ENCODE assay signal across 31 mouse cellular contexts in the genomic region with DNA sequence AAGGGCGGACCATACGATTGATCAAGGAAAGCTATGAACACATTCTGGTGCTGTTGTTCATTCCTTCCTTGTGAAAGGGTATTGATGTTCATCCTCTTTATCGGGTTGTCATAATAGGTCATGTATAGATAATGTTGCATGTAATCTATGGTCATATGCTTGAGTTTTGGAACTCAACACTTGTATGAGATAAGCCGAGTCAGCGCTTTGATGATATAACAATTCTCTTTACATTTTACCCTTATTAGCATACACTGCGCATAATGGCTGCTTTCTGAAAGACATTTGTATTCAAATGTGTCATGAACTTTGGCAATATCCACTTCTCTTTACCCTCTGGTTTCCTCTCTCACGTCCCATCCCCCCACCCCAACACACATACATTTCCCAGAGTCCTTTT.
"Had no signal": no experiment of that assay in that cellular context is flagged by ENCODE, and none has a peak within 500 bp of the region (broad histone marks: within the 10 kb centered on the region; RNA-seq: fewer than 3 reads in every experiment).

No protein-coding gene starts in this region.

- H3K4me3 ChIP-seq: heart, embryonic 12.5 days; heart, embryonic 13.5 days; heart, embryonic 15.5 days; hindbrain, embryonic 10.5 days; hindbrain, embryonic 12.5 days; hindbrain, embryonic 13.5 days; hindbrain, embryonic 15.5 days; intestine, embryonic 15.5 days; kidney, embryonic 15.5 days; layer of hippocampus, adult 2 months; left cerebral cortex, adult 2 months had no signal

- DNase-seq: heart, postnatal 10 days; heart, postnatal 14 days; heart, postnatal 36 days; heart, postnatal 4 days; kidney, adult 11 months; kidney, adult 18-20 months; kidney, adult 2 months; kidney, adult 8-10 months; kidney, adult 9 months; kidney, postnatal 10 days; kidney, postnatal 14 days; kidney, postnatal 25 days; kidney, postnatal 36 days; kidney, postnatal 4 days; layer of hippocampus, adult 9-11 months; layer of hippocampus, postnatal 36 days had no signal

- H3K4me2 ChIP-seq: heart, embryonic 11.5 days; heart, embryonic 12.5 days; heart, embryonic 13.5 days; heart, embryonic 15.5 days; hindbrain, embryonic 12.5 days; hindbrain, embryonic 13.5 days; hindbrain, embryonic 14.5 days; hindbrain, embryonic 15.5 days; intestine, embryonic 15.5 days; kidney, embryonic 15.5 days had no signal

- H3K9me3 ChIP-seq: heart, embryonic 12.5 days; heart, embryonic 13.5 days; heart, embryonic 15.5 days; hindbrain, embryonic 10.5 days; hindbrain, embryonic 12.5 days; hindbrain, embryonic 15.5 days; intestine, embryonic 15.5 days; kidney, embryonic 15.5 days had no signal

- H3K27me3 ChIP-seq: heart, embryonic 12.5 days; heart, embryonic 13.5 days; heart, embryonic 15.5 days; hindbrain, embryonic 12.5 days; hindbrain, embryonic 13.5 days; hindbrain, embryonic 15.5 days; intestine, embryonic 15.5 days; kidney, embryonic 15.5 days had no signal

- H3K9ac ChIP-seq: heart, embryonic 12.5 days; heart, embryonic 13.5 days; heart, embryonic 15.5 days; hindbrain, embryonic 12.5 days; hindbrain, embryonic 13.5 days; hindbrain, embryonic 14.5 days; hindbrain, embryonic 15.5 days; intestine, embryonic 15.5 days; kidney, embryonic 15.5 days had no signal

- H3K4me1 ChIP-seq: heart, embryonic 12.5 days; heart, embryonic 13.5 days; heart, embryonic 15.5 days; hindbrain, embryonic 10.5 days; hindbrain, embryonic 12.5 days; hindbrain, embryonic 13.5 days; hindbrain, embryonic 15.5 days; intestine, embryonic 15.5 days; kidney, embryonic 15.5 days had no signal

- H3K36me3 ChIP-seq: heart, embryonic 12.5 days; heart, embryonic 13.5 days; heart, embryonic 15.5 days; hindbrain, embryonic 10.5 days; hindbrain, embryonic 12.5 days; hindbrain, embryonic 13.5 days; hindbrain, embryonic 15.5 days; intestine, embryonic 15.5 days; kidney, embryonic 15.5 days had no signal

- H3K27ac ChIP-seq: heart, embryonic 13.5 days; heart, embryonic 15.5 days; hindbrain, embryonic 10.5 days; hindbrain, embryonic 12.5 days; hindbrain, embryonic 13.5 days; hindbrain, embryonic 14.5 days; hindbrain, embryonic 15.5 days; hindbrain, postnatal 0 days; intestine, embryonic 15.5 days; kidney, embryonic 15.5 days; kidney, postnatal 0 days; layer of hippocampus, adult 2 months; left cerebral cortex, adult 2 months had no signal
